Mouse (Mus musculus) CH12.LX (cell line): ENCODE data around the gene Cnksr1. TPM values are rescaled to one million over a fixed set of nuclear protein-coding genes. Genes with fewer than 3 reads are reported as not detected.

Source experiments
- DNase-seq: peaks from one replicate; pipeline ENCODE4 v3.0.0-alpha.2; 2013; ENCODE audit errors: extremely low read depth
- H3K27ac ChIP-seq: 2 replicates; pipeline ENCODE4 v1.5.1; 2012; ENCODE audit warnings: low read depth, mild to moderate bottlenecking, control low read depth, moderate library complexity; ENCODE audit not compliant: insufficient read depth
- H3K27me3 ChIP-seq: replicated peaks from 2 replicates; pipeline ENCODE3; 2012; ENCODE audit warnings: inconsistent platforms
- H3K36me3 ChIP-seq, 2 experiments: replicated peaks in 1 of 2; 2 replicates each; pipeline versions ENCODE3 to v1.6.1; 2012; ENCODE audit warnings: inconsistent platforms in 1 of 2, low read length in 1 of 2, mild to moderate bottlenecking in 1 of 2, mixed read lengths in 1 of 2, moderate library complexity in 1 of 2; ENCODE audit not compliant: control insufficient read depth in 1 of 2, insufficient read depth in 1 of 2
- H3K4me1 ChIP-seq, 2 experiments: 2 replicates each; pipeline ENCODE4 v1.6.1; 2012; ENCODE audit warnings: inconsistent platforms in 1 of 2, moderate library complexity in 1 of 2; ENCODE audit not compliant: insufficient read depth in 2 of 2, control insufficient read depth in 1 of 2
- H3K4me2 ChIP-seq: 2 replicates; pipeline ENCODE4 v1.6.1; 2012; ENCODE audit warnings: low read depth, mild to moderate bottlenecking, control low read depth; ENCODE audit not compliant: poor library complexity, insufficient read depth, severe bottlenecking
- H3K4me3 ChIP-seq, 3 experiments: fragments of 150-350 bp in 1 of 3; sonication (generic) in 1 of 3; replicated peaks in 1 of 3; 2 replicates each; pipeline versions ENCODE3 to v1.5.1; 2011 to 2012; ENCODE audit warnings: low read depth in 2 of 3, low read length in 2 of 3, mild to moderate bottlenecking in 2 of 3, moderate library complexity in 2 of 3, control low read depth in 1 of 3, improper control_type of control experiment in 1 of 3, inconsistent platforms in 1 of 3, mixed read lengths in 1 of 3; ENCODE audit not compliant: poor library complexity in 1 of 3
- H3K79me2 ChIP-seq: replicated peaks from 2 replicates; pipeline ENCODE4 v1.6.1; 2012; ENCODE audit warnings: mild to moderate bottlenecking, moderate library complexity; ENCODE audit not compliant: control insufficient read depth, poor library complexity, insufficient read depth, severe bottlenecking; ENCODE audit errors: extremely low read depth
- H3K9ac ChIP-seq: 2 replicates; pipeline ENCODE4 v1.6.1; 2012; ENCODE audit warnings: low read depth, mild to moderate bottlenecking, control low read depth, moderate library complexity; ENCODE audit not compliant: insufficient read depth
- H3K9me3 ChIP-seq: replicated peaks from 2 replicates; pipeline ENCODE3; 2012; ENCODE audit warnings: low read length, inconsistent platforms, mixed read lengths
- CTCF ChIP-seq, 2 experiments: IDR thresholded peaks in 1 of 2; conservative IDR thresholded peaks in 1 of 2; 2 replicates each; pipeline ENCODE4 v1.5.1; 2011 to 2012; ENCODE audit warnings: low read depth in 2 of 2, low read length in 2 of 2, improper control_type of control experiment in 1 of 2, inconsistent platforms in 1 of 2, mild to moderate bottlenecking in 1 of 2, moderate library complexity in 1 of 2
- EP300 ChIP-seq: IDR thresholded peaks from 2 replicates; pipeline ENCODE4 v1.6.1; 2011; ENCODE audit warnings: low read length, improper control_type of control experiment
- JUN ChIP-seq: IDR thresholded peaks from 2 replicates; pipeline ENCODE4 v1.6.1; 2011; ENCODE audit warnings: low read depth, mild to moderate bottlenecking, low read length, improper control_type of control experiment, moderate library complexity; ENCODE audit not compliant: insufficient read depth
- JUND ChIP-seq: conservative IDR thresholded peaks from 2 replicates; pipeline ENCODE4 v1.6.1; 2011; ENCODE audit warnings: low read depth, low read length, improper control_type of control experiment
- KAT2A ChIP-seq: IDR thresholded peaks from 2 replicates; pipeline ENCODE4 v1.6.1; 2012; ENCODE audit warnings: low read length, improper control_type of control experiment, inconsistent platforms; ENCODE audit not compliant: insufficient replicate concordance
- MYC ChIP-seq: IDR thresholded peaks from 2 replicates; pipeline ENCODE4 v1.6.1; 2011; ENCODE audit warnings: low read depth, mild to moderate bottlenecking, improper control_type of control experiment, low read length
- SMC3 ChIP-seq: IDR thresholded peaks from 2 replicates; pipeline ENCODE4 v1.6.1; 2011; ENCODE audit warnings: low read depth, low read length, improper control_type of control experiment
- USF1 ChIP-seq: IDR thresholded peaks from 2 replicates; pipeline ENCODE4 v1.6.1; 2014; ENCODE audit warnings: low read depth, mild to moderate bottlenecking, inconsistent platforms, low read length, improper control_type of control experiment
- USF2 ChIP-seq: conservative IDR thresholded peaks from 2 replicates; pipeline ENCODE4 v1.6.1; 2011; ENCODE audit warnings: low read depth, low read length, improper control_type of control experiment
- dilution Hi-C: fragments of 300-500 bp; cut with MboI; formaldehyde crosslinking; loops from 2 replicates; pipeline ENCODE4 v1.14.3; 2020; ENCODE audit warnings: low sequenced_read_pairs; ENCODE audit not compliant: extremely low pct_unique_long_range_greater_than_20kb, extremely low pct_ligation_motif_present
- in situ Hi-C: fragments of 300-500 bp; cut with MboI; formaldehyde crosslinking; loops from 3 replicates; pipeline ENCODE4 v1.14.3; 2019; ENCODE audit warnings: low sequenced_read_pairs, low pct_ligation_motif_present, low pct_unique_long_range_greater_than_20kb, mixed read lengths
- polyA plus RNA-seq: library from polyadenylated mRNA; unstranded; fragments of >175 nt; gene quantifications from 2 replicates; pipeline ENCODE4 v1.2.1, GENCODE M21; 2012; ENCODE audit warnings: low read depth; ENCODE audit not compliant: insufficient read length
- total RNA-seq, 2 experiments: library from RNA; depleted of rRNA; stranded (reverse); fragments of 300-350 nt in 1 of 2; fragments of >200 nt in 1 of 2; gene quantifications; 2 replicates each; pipeline ENCODE4 v1.2.3; 2012 to 2014

Gene Cnksr1
- total and polyA plus RNA-seq, 3 experiments, result 0.13 to 0.16 TPM; not detected in 1

DNA sequence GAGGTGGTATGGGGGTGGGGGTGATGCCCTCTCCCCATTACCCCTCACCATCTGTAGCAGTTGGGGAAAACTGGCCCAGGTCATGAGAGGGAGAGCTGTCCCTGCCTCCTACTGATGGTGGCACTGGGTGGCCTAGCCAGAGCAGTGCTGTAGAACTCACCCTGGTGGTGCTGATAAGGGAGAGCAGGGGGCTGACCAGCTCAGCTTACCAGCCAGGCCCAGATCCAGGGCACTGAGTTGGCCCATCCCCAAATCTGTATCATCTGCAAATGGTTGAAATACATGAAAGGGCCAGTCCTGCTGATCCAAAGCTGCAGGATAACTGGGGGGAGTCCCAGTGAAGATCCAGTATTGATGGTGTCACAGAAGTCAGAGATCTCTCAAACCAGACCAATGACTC lies 56.4 kb downstream of the Cnksr1 start:
- dilution Hi-C loops (no loop called here), in situ Hi-C loops (loop anchor here (10.0 kb wide), 1 partner anchor 47 kb away; no protein-coding TSS in a partner anchor)
- H3K79me2 ChIP-seq, result peaks cover 17% of the 10 kb centered on the region
- no peak for DNase-seq
- no peaks in the 10 kb centered on the region for H3K9me3 ChIP-seq
- no peak overlapping the region for H3K4me3 ChIP-seq
- peaks cover 0 to 36% of the 10 kb centered on the region in 2 experiments; a peak in 3 of 4 replicates for H3K4me1 ChIP-seq
- peaks cover 8 to 44% of the 10 kb centered on the region in 2 experiments for H3K36me3 ChIP-seq
- no peak overlapping the region for H3K27ac ChIP-seq
- H3K9ac ChIP-seq, result no peak overlapping the region
- no peak overlapping the region for H3K4me2 ChIP-seq
- TF ChIP-seq CTCF (conservative IDR thresholded peaks at IDR 0.05 in 1 of 2, IDR thresholded peaks at IDR 0.05 in 1 of 2; ENCODE audit: low read depth in 2 of 2, low read length in 2 of 2) (peak in 1 of 2 experiments; percentile 49; a peak in 2 of 4 replicates), USF2 (no peak), JUN (no peak), USF1 (no peak), EP300 (no peak), SMC3 (peak; percentile 4; the same call in 1 of the 2 replicates)
- H3K27me3 ChIP-seq, result no peaks in the 10 kb centered on the region

- dilution Hi-C loops, result no loop called here
- Histone ChIP-seq H3K9me3 (no peaks in the 10 kb centered on the region), H3K4me3 (no peak overlapping the region), H3K9ac (no peak overlapping the region), H3K36me3 (peaks cover 8 to 51% of the 10 kb centered on the region in 2 experiments), H3K4me1 (peaks cover 0 to 36% of the 10 kb centered on the region in 2 experiments; a peak in 3 of 4 replicates), H3K27ac (no peak overlapping the region), H3K27me3 (no peaks in the 10 kb centered on the region), H3K79me2 (peaks cover 20% of the 10 kb centered on the region), H3K4me2 (no peak overlapping the region)
- no peak for DNase-seq
- TF ChIP-seq JUN, result no peak
- TF ChIP-seq JUND, result no peak
- no peak for TF ChIP-seq MYC
- TF ChIP-seq USF1, result no peak
- TF ChIP-seq KAT2A, result no peak
- in situ Hi-C loops, result loop anchor here (10.0 kb wide), 1 partner anchor 46 kb away; no protein-coding TSS in a partner anchor
Measured at GRCm38 (mm10) chr4:134181112-134181511, 57.1 kb downstream of the Cnksr1 start.

Other genes with a start within 250 kb of the Cnksr1 start
- 26.0 and 29.4 TPM in 2 replicates for gene Dhdds, start 237.5 kb downstream of the Cnksr1 start, total RNA-seq (2012; rRNA removed)
- gene Dhdds, start 237.5 kb downstream of the Cnksr1 start, total RNA-seq (2014; rRNA removed), result 12.9 TPM in 2 replicates
- 33.1 and 34.5 TPM in 2 replicates for gene Dhdds, start 237.5 kb downstream of the Cnksr1 start, polyA plus RNA-seq
- 0.04 and 0.08 TPM in 2 replicates for gene Lin28a, start 219.6 kb downstream of the Cnksr1 start, total RNA-seq (2012; rRNA removed)
- gene Lin28a, start 219.6 kb downstream of the Cnksr1 start, total RNA-seq (2014; rRNA removed), result not detected in 2 replicates
- not detected in 2 replicates for gene Lin28a, start 219.6 kb downstream of the Cnksr1 start, polyA plus RNA-seq
- gene Zfp683, start 184.6 kb downstream of the Cnksr1 start, total RNA-seq (2012; rRNA removed), result not detected in 2 replicates
- gene Zfp683, start 184.6 kb downstream of the Cnksr1 start, total RNA-seq (2014; rRNA removed), result not detected in 2 replicates
- gene Zfp683, start 184.6 kb downstream of the Cnksr1 start, polyA plus RNA-seq, result 0.16 TPM in 1 of 2 replicates, not detected in the other
- gene Crybg2, start 177.6 kb downstream of the Cnksr1 start, total RNA-seq (2012; rRNA removed), result 9.2 and 10.6 TPM in 2 replicates
- 3.0 and 3.6 TPM in 2 replicates for gene Crybg2, start 177.6 kb downstream of the Cnksr1 start, total RNA-seq (2014; rRNA removed)
- 15.6 and 15.9 TPM in 2 replicates for gene Crybg2, start 177.6 kb downstream of the Cnksr1 start, polyA plus RNA-seq
- 2,306 and 3,109 TPM in 2 replicates for gene Cd52, start 143.3 kb downstream of the Cnksr1 start, total RNA-seq (2012; rRNA removed)
- gene Cd52, start 143.3 kb downstream of the Cnksr1 start, total RNA-seq (2014; rRNA removed), result 4,323 and 5,448 TPM in 2 replicates
- 1,849 and 1,886 TPM in 2 replicates for gene Cd52, start 143.3 kb downstream of the Cnksr1 start, polyA plus RNA-seq
- 12.3 and 18.8 TPM in 2 replicates for gene Ubxn11, start 135.8 kb downstream of the Cnksr1 start, total RNA-seq (2012; rRNA removed)
- 6.0 and 6.6 TPM in 2 replicates for gene Ubxn11, start 135.8 kb downstream of the Cnksr1 start, total RNA-seq (2014; rRNA removed)
- gene Ubxn11, start 135.8 kb downstream of the Cnksr1 start, polyA plus RNA-seq, result 35.9 and 38.8 TPM in 2 replicates
- 151 and 153 TPM in 2 replicates for gene Sh3bgrl3, start 109.6 kb downstream of the Cnksr1 start, total RNA-seq (2012; rRNA removed)
- 104 and 128 TPM in 2 replicates for gene Sh3bgrl3, start 109.6 kb downstream of the Cnksr1 start, total RNA-seq (2014; rRNA removed)
- 289 and 362 TPM in 2 replicates for gene Sh3bgrl3, start 109.6 kb downstream of the Cnksr1 start, polyA plus RNA-seq
- 24.4 and 24.9 TPM in 2 replicates for gene Cep85, start 51.3 kb downstream of the Cnksr1 start, total RNA-seq (2012; rRNA removed)
- 29.4 and 32.8 TPM in 2 replicates for gene Cep85, start 51.3 kb downstream of the Cnksr1 start, total RNA-seq (2014; rRNA removed)
- gene Cep85, start 51.3 kb downstream of the Cnksr1 start, polyA plus RNA-seq, result 28.3 and 32.8 TPM in 2 replicates
- gene Gm7534, start 35.4 kb downstream of the Cnksr1 start, total RNA-seq (2012; rRNA removed), result not detected in 2 replicates
- not detected in 2 replicates for gene Gm7534, start 35.4 kb downstream of the Cnksr1 start, total RNA-seq (2014; rRNA removed)
- gene Gm7534, start 35.4 kb downstream of the Cnksr1 start, polyA plus RNA-seq, result not detected in 2 replicates
- gene Catsper4, start 11.0 kb downstream of the Cnksr1 start, total RNA-seq (2012; rRNA removed), result not detected in 2 replicates
- not detected in 2 replicates for gene Catsper4, start 11.0 kb downstream of the Cnksr1 start, total RNA-seq (2014; rRNA removed)
- not detected in 2 replicates for gene Catsper4, start 11.0 kb downstream of the Cnksr1 start, polyA plus RNA-seq
- gene E130218I03Rik, start 5.3 kb upstream of the Cnksr1 start, total RNA-seq (2012; rRNA removed), result 2.9 TPM in 2 replicates
- gene E130218I03Rik, start 5.3 kb upstream of the Cnksr1 start, total RNA-seq (2014; rRNA removed), result 0.43 TPM in 1 of 2 replicates, not detected in the other
- 1.6 and 2.5 TPM in 2 replicates for gene E130218I03Rik, start 5.3 kb upstream of the Cnksr1 start, polyA plus RNA-seq
- gene Zfp593, start 7.2 kb upstream of the Cnksr1 start, total RNA-seq (2012; rRNA removed), result 29.1 and 32.3 TPM in 2 replicates
- 31.2 and 34.7 TPM in 2 replicates for gene Zfp593, start 7.2 kb upstream of the Cnksr1 start, total RNA-seq (2014; rRNA removed)
- 27.9 and 28.9 TPM in 2 replicates for gene Zfp593, start 7.2 kb upstream of the Cnksr1 start, polyA plus RNA-seq
- not detected in 2 replicates for gene Gm30191, start 8.5 kb upstream of the Cnksr1 start, total RNA-seq (2012; rRNA removed)
- gene Gm30191, start 8.5 kb upstream of the Cnksr1 start, total RNA-seq (2014; rRNA removed), result not detected in 2 replicates
- gene Gm30191, start 8.5 kb upstream of the Cnksr1 start, polyA plus RNA-seq, result not detected in 2 replicates
- not detected in 2 replicates for gene Grrp1, start 15.7 kb upstream of the Cnksr1 start, total RNA-seq (2012; rRNA removed)
- not detected in 2 replicates for gene Grrp1, start 15.7 kb upstream of the Cnksr1 start, total RNA-seq (2014; rRNA removed)
- not detected in 2 replicates for gene Grrp1, start 15.7 kb upstream of the Cnksr1 start, polyA plus RNA-seq
- gene Pdik1l, start 49.5 kb upstream of the Cnksr1 start, total RNA-seq (2012; rRNA removed), result 14.6 and 16.1 TPM in 2 replicates
- 13.7 and 14.8 TPM in 2 replicates for gene Pdik1l, start 49.5 kb upstream of the Cnksr1 start, total RNA-seq (2014; rRNA removed)
- gene Pdik1l, start 49.5 kb upstream of the Cnksr1 start, polyA plus RNA-seq, result 12.1 and 15.6 TPM in 2 replicates
- gene Trim63, start 76.7 kb upstream of the Cnksr1 start, total RNA-seq (2012; rRNA removed), result 0.25 TPM in 1 of 2 replicates, not detected in the other
- 0.16 TPM in 1 of 2 replicates, not detected in the other for gene Trim63, start 76.7 kb upstream of the Cnksr1 start, total RNA-seq (2014; rRNA removed)
- 0.38 and 0.49 TPM in 2 replicates for gene Trim63, start 76.7 kb upstream of the Cnksr1 start, polyA plus RNA-seq
- 8.9 and 9.7 TPM in 2 replicates for gene Slc30a2, start 104.8 kb upstream of the Cnksr1 start, total RNA-seq (2012; rRNA removed)
- gene Slc30a2, start 104.8 kb upstream of the Cnksr1 start, total RNA-seq (2014; rRNA removed), result 4.5 and 5.1 TPM in 2 replicates
- 22.4 and 23.6 TPM in 2 replicates for gene Slc30a2, start 104.8 kb upstream of the Cnksr1 start, polyA plus RNA-seq
- gene Extl1, start 145.5 kb upstream of the Cnksr1 start, total RNA-seq (2012; rRNA removed), result 1.0 and 4.5 TPM in 2 replicates
- gene Extl1, start 145.5 kb upstream of the Cnksr1 start, total RNA-seq (2014; rRNA removed), result 0.36 and 0.54 TPM in 2 replicates
- 1.6 TPM in 2 replicates for gene Extl1, start 145.5 kb upstream of the Cnksr1 start, polyA plus RNA-seq
- 10.5 and 10.7 TPM in 2 replicates for gene Pafah2, start 157.9 kb upstream of the Cnksr1 start, total RNA-seq (2012; rRNA removed)
- 8.9 and 10.6 TPM in 2 replicates for gene Pafah2, start 157.9 kb upstream of the Cnksr1 start, total RNA-seq (2014; rRNA removed)
- gene Pafah2, start 157.9 kb upstream of the Cnksr1 start, polyA plus RNA-seq, result 9.1 and 10.4 TPM in 2 replicates
- 39.4 and 48.0 TPM in 2 replicates for gene Stmn1, start 229.9 kb upstream of the Cnksr1 start, total RNA-seq (2012; rRNA removed)
- 31.2 and 33.6 TPM in 2 replicates for gene Stmn1, start 229.9 kb upstream of the Cnksr1 start, total RNA-seq (2014; rRNA removed)
- 34.7 and 38.3 TPM in 2 replicates for gene Stmn1, start 229.9 kb upstream of the Cnksr1 start, polyA plus RNA-seq